Mouse (Mus musculus) frontal cortex, postnatal 14 days (tissue): Measurements from ENCODE around the gene Map2k5.

Experiments used
- DNase-seq, 2 experiments: peaks; one replicate each; pipeline ENCODE4 v3.0.0; 2022; ENCODE audit warnings: low spot score in 2 of 2

Gene Map2k5

GRCm38 (mm10) chr9:63341761-63342160, 35.9 kb downstream of the Map2k5 start:
- no peak for DNase-seq

DNA sequence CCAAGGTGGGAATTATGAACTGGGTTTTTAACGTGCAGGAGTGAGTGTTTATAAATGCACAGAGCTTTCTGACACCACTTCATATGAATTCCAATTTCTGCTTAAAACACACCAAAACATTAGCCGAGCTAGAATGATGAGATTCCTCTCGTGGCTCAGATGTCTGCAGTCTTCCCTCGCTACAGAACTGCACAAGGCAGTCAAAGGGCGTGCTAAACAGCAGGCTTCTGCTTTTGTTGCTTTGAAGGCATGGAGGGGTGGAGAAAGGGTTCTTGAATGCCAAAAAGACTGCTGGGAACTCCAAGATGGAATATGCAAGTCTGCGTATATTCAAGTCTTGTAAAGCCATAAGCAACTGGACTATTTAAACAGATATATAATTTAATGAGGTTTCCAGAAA, 38.4 kb downstream of the Map2k5 start:
- no peak for DNase-seq

DNA sequence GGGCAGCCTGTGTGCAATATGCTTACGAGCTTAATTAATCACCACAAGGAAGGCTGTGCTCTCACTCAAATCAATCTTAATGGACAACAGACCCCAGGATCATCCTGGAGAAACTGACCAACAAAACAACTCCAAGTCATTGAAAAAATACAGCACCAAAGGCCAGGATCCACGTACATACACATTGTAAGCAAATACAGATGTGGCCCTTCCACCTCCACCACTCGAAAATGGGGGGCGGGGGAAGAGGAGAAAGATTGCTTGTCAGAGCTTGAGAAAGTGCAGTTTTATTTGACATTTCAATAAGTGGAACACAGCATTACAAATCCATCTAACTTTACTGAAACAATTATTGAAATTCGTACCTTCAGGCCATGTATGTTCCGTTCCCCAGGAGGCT, 39.0 kb downstream of the Map2k5 start:
- no peak for DNase-seq

DNA sequence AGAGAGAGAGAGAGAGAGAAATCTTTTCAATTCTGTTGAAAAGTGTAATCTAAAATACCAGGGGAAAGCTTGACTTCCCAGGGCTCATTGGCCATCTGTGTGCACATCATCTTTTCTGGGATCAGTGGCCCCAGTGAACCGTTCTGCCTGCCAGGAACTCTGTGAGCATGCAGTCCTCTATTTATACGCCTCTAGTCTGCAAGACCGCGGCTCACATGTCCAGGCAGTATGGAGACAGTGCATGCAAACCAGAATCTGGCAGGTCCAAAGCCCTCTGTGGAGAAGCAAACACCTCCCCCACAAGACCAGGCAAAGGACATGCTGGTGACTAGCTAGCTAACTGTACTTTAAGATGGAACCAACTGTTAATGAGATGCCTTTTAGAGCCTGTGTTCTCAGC, 41.9 kb downstream of the Map2k5 start:
- DNase-seq: no peak

DNA sequence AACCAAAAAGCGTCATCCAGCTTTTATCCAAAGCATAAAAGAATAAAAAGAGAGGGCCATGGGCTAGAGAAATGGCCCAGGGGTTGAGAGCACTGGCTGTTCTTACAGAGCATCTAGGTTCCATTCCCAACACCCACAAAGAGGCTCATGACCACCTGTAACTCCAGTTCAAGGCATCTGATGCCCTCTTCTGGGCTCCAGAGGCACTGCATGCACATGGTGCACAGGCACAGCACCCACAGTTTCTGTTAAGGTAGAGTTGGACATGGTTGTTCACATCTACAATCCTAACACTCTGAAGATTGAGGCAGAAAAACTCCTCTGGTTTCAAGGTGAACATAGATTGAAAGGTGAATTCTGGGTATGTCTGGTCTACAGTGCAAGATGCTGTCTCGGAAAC, 44.6 kb downstream of the Map2k5 start:
- DNase-seq: no peak

GRCm38 (mm10) chr9:63331246-63331645, 46.5 kb downstream of the Map2k5 start:
- DNase-seq: no peak

DNA sequence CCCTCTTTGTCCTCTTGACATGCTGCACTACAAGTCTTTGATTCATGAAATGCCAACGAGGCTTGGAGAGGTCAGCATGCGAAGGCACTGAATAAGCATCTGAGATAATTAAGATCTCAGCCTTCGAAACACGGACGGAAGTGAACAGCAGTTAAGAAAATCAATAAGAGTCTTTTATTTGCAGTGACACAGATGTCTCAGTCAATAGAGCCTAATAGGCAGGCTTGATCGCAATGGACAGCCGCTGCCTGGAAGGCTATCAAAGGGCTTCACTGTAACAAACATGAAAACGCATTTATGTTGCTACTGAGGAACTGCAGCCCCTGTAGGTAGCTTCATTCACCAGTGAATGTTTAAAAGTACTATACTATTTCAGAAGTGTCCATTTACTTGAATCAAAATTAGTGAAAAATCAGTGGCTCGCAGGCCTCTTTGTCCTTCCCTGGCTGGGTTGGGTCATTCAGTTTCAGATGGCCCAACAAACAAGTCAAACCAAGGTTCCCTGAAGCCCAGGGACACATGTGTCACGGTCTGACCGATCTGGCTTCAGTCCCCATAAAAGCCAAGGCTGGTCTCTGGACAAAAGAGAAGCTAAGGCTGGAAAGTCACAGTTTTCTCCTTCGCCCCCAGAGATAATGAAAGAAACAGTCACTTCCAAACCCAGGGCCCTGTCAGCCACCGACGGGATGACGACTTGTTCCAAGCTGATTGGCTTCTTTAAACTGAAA, 48.6 kb downstream of the Map2k5 start:
- no peak for DNase-seq

DNA sequence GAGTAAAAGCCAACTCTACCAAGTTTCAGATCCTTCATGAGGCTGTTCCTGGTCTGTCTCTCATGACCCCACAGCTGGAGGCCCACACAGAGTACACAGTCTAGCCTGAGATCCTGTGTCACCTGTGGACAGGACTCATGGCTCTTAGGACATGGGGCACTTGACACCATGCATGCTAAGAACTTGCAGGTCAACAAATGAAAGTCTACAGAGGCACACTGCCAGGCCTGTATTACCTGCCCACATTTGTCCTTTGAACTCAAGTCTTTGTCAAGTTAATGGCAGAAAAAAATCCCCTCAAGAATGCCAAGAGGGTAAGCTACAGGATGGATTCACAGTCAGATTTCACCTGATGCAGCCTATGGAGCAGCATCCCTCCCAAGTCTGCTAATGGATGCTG, 62.5 kb downstream of the Map2k5 start:
- no peak for DNase-seq

DNA sequence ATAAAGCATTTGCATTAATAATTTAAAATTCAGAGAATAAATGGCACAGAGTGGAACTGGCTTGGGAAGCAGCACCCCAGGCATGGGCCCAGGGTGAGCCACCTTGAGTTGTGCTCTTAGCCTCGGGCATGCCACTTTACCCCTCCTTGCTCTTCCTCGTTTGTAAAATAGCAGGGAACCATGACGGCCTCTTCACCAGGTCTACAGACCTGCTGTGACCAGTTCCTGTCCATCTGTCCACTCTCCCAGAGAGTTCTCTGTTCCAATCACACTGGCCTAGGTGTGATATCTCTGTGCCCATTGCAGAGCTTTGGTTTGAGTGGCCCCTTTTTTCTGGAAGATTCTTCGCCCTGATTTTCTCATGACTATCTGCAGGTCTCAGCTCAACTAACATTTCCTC, 63.6 kb downstream of the Map2k5 start:
- DNase-seq: no peak

DNA sequence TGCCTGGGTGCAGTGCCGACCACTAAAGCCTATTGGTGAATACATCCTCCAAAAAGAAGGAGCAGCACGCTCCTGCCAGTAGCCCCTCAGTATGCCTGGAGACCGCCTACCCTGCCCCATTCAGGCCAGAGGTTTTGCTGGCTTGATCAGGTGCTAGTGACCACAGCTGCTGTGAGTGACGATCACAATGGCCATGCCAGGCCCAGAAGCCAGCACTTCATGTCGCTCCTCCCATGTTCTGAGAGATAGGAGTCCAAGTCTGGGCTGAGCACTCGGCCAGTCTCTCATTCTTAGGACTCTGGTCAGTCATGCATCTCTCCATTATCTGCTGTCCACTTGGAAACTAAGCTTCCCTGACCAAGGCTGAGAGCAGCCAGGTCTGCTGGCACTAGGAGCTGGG, 67.7 kb downstream of the Map2k5 start:
- DNase-seq: no peak

- no peak for DNase-seq
These were observed 68.7 kb downstream of the Map2k5 start for GRCm38 (mm10) chr9:63309008-63309407.

DNA sequence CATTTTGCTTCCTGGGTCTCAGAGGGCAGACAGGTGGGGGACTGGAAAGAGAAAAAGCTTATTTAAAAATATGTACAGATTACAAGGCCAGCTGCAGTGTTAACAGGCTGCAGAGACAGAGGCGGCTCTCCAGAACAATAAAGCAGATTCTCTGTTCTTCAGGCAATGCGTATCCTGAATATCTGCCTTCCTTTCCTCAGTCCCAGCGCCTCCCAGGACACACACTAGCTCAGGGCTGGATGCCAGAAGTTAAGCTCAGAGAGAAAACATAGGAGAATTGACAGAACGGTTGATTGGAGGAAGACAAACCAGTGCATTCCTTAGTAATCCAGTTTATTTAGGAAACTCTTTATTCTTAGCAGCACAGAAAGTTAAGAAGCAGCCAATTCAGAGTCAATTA, 69.3 kb downstream of the Map2k5 start:
- DNase-seq: no peak

DNA sequence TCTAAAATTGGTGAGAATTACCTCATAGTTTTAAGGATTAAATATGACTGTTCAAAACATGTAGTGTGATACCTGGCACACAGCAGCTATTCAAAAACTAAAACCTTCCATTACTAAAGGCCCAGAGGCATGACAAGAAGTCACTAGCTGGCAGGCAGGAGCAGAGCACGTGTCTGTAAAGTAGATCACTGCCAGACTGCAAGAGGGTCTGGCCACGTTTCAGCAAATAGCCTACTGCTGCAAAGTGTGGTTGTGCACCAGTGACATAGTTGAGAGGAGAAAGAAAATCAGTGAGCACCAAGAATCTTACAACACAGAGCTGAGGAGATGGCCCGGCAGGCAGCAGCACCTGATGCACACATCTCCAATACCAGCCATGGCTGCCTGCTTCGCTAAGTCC, 75.2 kb downstream of the Map2k5 start:
- no peak for DNase-seq

DNA sequence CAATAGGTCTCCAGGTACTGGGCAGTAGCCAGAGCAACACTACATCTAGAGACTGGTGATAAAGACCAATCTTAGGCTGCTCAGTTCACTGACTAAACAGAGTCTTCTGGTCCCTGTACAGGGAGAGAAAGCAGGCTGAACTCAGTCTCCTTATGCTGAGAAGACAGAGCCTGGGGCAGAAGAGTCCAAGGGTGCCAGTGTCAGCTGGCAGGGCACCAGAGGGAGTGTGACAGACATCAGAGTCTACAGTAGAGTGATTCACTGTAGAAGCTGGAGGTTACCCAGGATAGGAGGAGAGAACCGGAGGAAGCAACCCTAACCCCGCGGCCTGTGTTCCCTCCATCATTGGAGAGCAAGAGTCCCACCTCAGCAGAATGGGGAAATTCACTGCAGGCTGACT, 79.0 kb downstream of the Map2k5 start:
- no peak for DNase-seq

DNA sequence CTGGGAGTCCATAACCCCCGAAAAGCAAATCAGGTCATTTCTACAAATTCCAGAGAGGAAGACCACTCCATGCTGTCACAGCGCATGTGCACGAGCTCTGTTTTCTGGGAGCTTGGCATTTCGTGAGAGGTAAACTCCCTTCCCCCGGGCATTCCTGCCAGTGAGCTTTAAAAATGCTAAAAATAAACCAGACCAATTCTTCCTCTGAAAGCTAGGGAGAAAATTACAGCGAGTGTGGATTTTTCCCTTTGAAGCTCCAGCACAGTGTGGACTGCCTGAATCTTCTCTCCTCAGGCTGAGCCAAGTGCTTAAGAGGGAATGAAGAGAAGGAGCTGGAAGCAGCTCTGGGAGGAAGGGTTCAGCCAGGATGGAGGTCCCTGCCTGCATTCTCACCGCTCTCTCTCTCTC, 82.1 kb downstream of the Map2k5 start:
- DNase-seq: peak; percentile 11 to 19

GRCm38 (mm10) chr9:63294846-63295245, 82.9 kb downstream of the Map2k5 start:
- DNase-seq: no peak

DNA sequence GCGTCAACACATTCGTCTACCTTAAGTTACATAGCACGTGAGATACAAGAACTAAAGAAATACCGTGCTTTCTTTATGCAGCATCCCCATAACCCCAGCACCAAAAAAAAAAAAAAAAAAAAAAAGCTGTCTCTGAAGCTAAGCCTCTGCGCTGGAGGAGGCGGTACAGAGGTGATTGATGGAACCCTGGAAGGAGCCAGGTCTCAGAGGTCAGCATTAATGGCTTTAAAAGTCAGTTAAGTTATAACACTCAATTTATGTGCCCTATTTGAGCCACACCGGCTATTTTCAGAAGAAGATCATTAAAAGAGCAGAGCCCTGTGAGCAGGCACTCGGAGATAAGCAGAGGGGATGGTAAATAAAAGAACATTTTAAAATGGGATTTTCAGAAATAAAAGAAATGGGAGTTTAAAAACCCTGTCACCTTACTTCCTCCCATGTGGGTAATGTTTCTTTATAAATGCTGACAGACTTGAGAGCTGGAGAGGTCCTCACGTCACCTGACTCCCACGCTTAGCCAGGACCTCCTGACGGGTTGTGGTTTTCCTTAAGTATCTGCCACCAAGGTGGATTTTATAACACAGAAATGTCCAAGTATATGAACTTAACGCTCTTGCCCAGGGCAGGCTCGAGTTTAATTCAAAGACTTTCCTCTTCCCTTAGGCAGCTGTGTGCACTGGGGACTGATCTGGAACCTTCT, 83.8 kb downstream of the Map2k5 start:
- no peak for DNase-seq

DNA sequence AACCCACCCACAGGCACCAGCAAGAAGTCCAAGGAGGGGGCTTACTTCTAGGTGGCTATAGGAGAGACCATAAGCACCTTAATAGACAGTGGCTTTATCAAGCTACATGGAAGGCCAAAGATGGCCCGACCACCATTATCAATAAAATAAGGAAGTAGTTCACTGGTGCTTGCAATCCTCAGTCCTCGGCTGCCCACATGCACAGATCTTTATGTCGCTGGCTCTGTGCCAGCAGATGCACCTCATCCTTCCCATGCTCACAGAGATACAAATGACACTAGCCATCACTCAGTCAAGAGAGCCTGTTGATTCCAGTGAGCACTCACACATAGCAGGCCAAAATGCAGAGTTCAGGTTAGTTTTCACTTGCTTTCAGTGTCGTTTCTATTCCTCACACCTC, 89.0 kb downstream of the Map2k5 start:
- DNase-seq: no peak

DNA sequence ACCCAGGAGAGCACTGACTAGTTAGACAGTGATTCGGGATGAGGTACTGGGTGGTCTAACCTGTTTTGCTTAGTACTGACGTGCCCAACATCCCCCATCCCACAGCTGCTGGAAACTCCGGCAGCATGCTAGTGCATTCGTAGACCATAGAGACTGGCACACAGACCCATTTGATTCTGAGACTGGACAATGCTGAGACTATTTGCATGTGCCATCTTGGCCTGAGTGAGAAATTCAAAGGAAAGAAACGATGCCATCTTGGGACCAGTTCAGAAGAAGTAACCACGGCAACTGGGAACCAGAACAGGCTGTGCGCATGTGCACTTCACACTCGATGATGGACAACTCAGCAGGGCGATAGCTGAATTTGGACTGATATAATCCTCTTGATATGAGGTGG, 93.3 kb downstream of the Map2k5 start:
- DNase-seq: no peak

DNA sequence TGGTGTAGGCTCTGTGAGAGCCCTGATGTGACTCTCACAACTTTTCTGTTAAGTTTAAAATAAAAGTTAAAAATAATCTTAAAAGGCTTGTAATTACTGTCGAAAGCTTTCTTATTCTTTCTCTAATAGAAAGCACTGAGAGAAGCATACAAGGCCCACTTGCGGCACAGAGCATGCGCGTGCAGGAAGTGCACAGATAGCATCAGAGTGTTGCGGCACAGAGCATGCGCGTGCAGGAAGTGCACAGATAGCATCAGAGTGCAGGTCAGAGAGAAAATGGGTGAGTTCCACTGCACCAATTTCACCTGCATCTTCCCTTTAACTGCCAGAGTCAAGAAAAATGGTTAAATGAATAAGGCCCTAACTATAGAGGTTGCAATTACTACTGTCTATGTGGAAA, 95.7 kb downstream of the Map2k5 start:
- no peak for DNase-seq

- no peak for DNase-seq
These were observed 96.6 kb downstream of the Map2k5 start for GRCm38 (mm10) chr9:63281086-63281485.

- no peak for DNase-seq
These were observed 103.9 kb downstream of the Map2k5 start for GRCm38 (mm10) chr9:63273781-63274180.

- no peak for DNase-seq
These were observed 107.9 kb downstream of the Map2k5 start for GRCm38 (mm10) chr9:63269839-63270238.

- DNase-seq: no peak
These were observed 114.5 kb downstream of the Map2k5 start for GRCm38 (mm10) chr9:63263188-63263587.
